In genomic region chr12:35192426-35192769, GRCm38 (mm10) we compare ENCODE assay signal across 8 mouse cellular contexts.
DNase-seq lines count a peak whose midpoint lies in the region; ATAC-seq and TF ChIP-seq lines count a peak whose summit lies in the region.

No protein-coding gene starts in this region.

- H3K4me1 ChIP-seq in lung, postnatal 0 days (ENCODE audit: insufficient read depth, low read depth, low read length), result no peaks in the 10 kb centered on the region
- no peaks in the 10 kb centered on the region for H3K4me1 ChIP-seq in midbrain, embryonic 11.5 days (ENCODE audit: control insufficient read depth, insufficient read depth, low read length)

- peak; percentile 43; the same call in 1 of the 2 replicates for ATAC-seq in cerebellum, adult (ENCODE audit: insufficient number of reproducible peaks, low FRiP score, low TSS enrichment)
- 0 out of 2 replicates have a peak, but pooled peaks have one; percentile 19 for ATAC-seq in lung, postnatal 0 days
- peak; percentile 79 for ATAC-seq in midbrain, embryonic 11.5 days (ENCODE audit: low FRiP score)

- H3K27me3 ChIP-seq in lung, postnatal 0 days (replicated peaks; ENCODE audit: insufficient read depth, low read length), result no peaks in the 10 kb centered on the region
- H3K27me3 ChIP-seq in midbrain, embryonic 11.5 days (ENCODE audit: control insufficient read depth, insufficient read depth, low read length), result no peaks in the 10 kb centered on the region

- no peak for TF ChIP-seq EP300 in lung, postnatal 0 days (IDR thresholded peaks at IDR 0.05)

- TF ChIP-seq CTCF in lung, postnatal 0 days (IDR thresholded peaks at IDR 0.05), result no peak

- H3K4me2 ChIP-seq in lung, postnatal 0 days (replicated peaks; ENCODE audit: low read depth, low read length), result peak overlapping the region; percentile 32; the same call in 1 of the 2 replicates
- peak overlapping the region; percentile 34; the same call in 1 of the 2 replicates for H3K4me2 ChIP-seq in midbrain, embryonic 11.5 days

- no peaks in the 10 kb centered on the region for H3K36me3 ChIP-seq in lung, postnatal 0 days (ENCODE audit: insufficient read depth, low read length)
- H3K36me3 ChIP-seq in midbrain, embryonic 11.5 days (ENCODE audit: control insufficient read depth, insufficient read depth, low read length), result no peaks in the 10 kb centered on the region

- H3K4me3 ChIP-seq in lung, postnatal 0 days (ENCODE audit: low read depth, low read length), result no peak overlapping the region
- H3K4me3 ChIP-seq in midbrain, embryonic 11.5 days (ENCODE audit: low read depth, low read length), result no peak overlapping the region

- 11% methylated on average over 2 of the region's 2 CpGs for WGBS in lung, postnatal 0 days
- WGBS in midbrain, embryonic 11.5 days, result 25% methylated on average over 2 of the region's 2 CpGs

- no peak overlapping the region for H3K27ac ChIP-seq in lung, postnatal 0 days (ENCODE audit: low read length)
- H3K27ac ChIP-seq in midbrain, embryonic 11.5 days (ENCODE audit: low read depth, low read length), result no peak overlapping the region

- H3K9ac ChIP-seq in lung, postnatal 0 days (replicated peaks; ENCODE audit: low read depth), result no peak overlapping the region
- H3K9ac ChIP-seq in midbrain, embryonic 11.5 days (ENCODE audit: low read length), result 0 out of 2 replicates have a peak overlapping the region, but pooled peaks have one; percentile 24

- no peaks in the 10 kb centered on the region for H3K9me3 ChIP-seq in lung, postnatal 0 days (ENCODE audit: low read length)
- H3K9me3 ChIP-seq in midbrain, embryonic 11.5 days (ENCODE audit: control insufficient read depth, low read length), result no peaks in the 10 kb centered on the region

- DNase-seq in cerebellum, adult 11 months, result no peak
- no peak for DNase-seq in lung, postnatal 0 days (ENCODE audit: low spot score)
- no peak for DNase-seq in lung, postnatal 25 days (ENCODE audit: low spot score)
- DNase-seq in midbrain, embryonic 11.5 days (ENCODE audit: low spot score, missing footprints), result no peak
- DNase-seq in thymus, postnatal 36 days, result no peak
- no peak for DNase-seq in retina, embryonic 14.5 days (ENCODE audit: low spot score)
- DNase-seq in cerebellum, adult 11-12 months, result no peak

Comparison
In these comparisons a context has a peak if more than half of its experiments do, and no peak if none do; other contexts are left out.
1. ATAC-seq: peak in every context shown above with its lines; median percentile 79 in midbrain, embryonic 11.5 days; 43 in cerebellum, adult; 19 in lung, postnatal 0 days.